Mouse (Mus musculus) bone marrow, adult 2 months (tissue): ENCODE measurements at regions not wholly inside any gene's neighbourhood (a gene's known extent, or its start where the extent isn't known, plus 50 kb on each side); places are given as distances from the start of the nearest gene placed in this dataset.

Experiments
- H3K27ac ChIP-seq: fragments of 200-500 bp; 2 replicates; pipeline ENCODE4 v1.5.1; 2012; ENCODE audit warnings: low read depth, mild to moderate bottlenecking, control low read depth, inconsistent platforms, low read length; ENCODE audit not compliant: control insufficient read depth, poor library complexity, insufficient read depth
- H3K4me1 ChIP-seq: fragments of 200-500 bp; 2 replicates; pipeline ENCODE4 v1.6.1; 2011; ENCODE audit warnings: low read length; ENCODE audit not compliant: control insufficient read depth, insufficient read depth
- H3K4me3 ChIP-seq: fragments of 200-500 bp; replicated peaks from 2 replicates; pipeline ENCODE3; 2011; ENCODE audit warnings: mild to moderate bottlenecking, low read depth, low read length, control low read depth; ENCODE audit not compliant: control insufficient read depth
- CTCF ChIP-seq: fragments of 200-500 bp; IDR thresholded peaks from 2 replicates; pipeline ENCODE4 v1.5.1; 2011; ENCODE audit warnings: low read length, control low read depth; ENCODE audit not compliant: control insufficient read depth, insufficient read depth
- POLR2A ChIP-seq: fragments of 200-500 bp; IDR thresholded peaks from 2 replicates; pipeline ENCODE4 v1.6.1; 2011; ENCODE audit warnings: low read depth, mild to moderate bottlenecking, control low read depth, low read length, borderline replicate concordance; ENCODE audit not compliant: control insufficient read depth
- WGBS: fragments of 180-500 bp; shearing (Covaris S2); methylation state at CpG from one replicate; pipeline ENCODE4 v1.1.7; 2018; 5-methylcytosine and 5-hydroxymethylcytosine counted together

DNA sequence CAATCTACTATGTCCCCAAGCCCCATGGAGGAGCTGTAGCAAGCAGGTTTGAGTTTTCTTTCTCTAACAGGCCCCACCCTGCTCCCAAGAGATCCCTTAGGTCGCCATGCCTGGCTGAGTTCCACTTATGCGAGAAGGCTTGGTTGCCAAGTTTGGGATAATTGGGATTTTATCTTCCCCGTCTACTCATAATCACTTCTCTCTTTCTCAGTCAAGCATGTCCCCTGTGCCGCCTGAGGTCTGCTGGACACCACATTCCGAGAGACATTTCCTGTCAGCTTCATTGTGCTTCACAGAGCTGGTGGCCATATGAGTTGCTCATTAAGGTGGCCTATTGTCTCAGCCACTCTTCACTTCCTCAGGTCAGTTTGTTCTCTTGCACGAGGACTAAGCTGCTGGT is 234.5 kb upstream of the Wscd1 start:
- no peaks in the 10 kb centered on the region for H3K4me1 ChIP-seq
- no peak overlapping the region for H3K4me3 ChIP-seq
- WGBS = 28% methylated on average over 6 of the region's 6 CpGs
- TF ChIP-seq POLR2A (no peak), CTCF (no peak)
- no peak overlapping the region for H3K27ac ChIP-seq

DNA sequence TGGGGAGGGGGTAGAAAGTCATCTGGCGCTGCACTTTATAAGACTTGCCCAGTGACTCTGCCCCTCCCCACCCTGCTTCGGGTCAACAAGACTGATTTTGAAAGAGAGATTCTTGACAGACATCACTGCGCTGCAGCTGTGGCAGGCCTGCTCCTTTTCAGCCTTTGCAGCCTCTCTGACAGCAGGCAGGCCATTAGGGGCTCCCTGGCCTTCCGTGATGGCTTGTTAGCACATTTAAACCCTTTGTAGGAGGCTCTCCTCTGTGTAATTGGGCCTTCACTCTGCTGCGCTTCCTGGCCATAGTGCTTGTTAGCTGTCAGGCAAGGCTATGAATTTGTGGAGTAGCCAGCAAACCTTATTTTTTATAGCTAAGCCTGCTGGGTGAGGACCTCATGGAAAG is 232.3 kb upstream of the Wscd1 start:
- 46% methylated on average over 5 of the region's 5 CpGs for WGBS
- no peak overlapping the region for H3K27ac ChIP-seq
- TF ChIP-seq CTCF (no peak), POLR2A (no peak)
- no peaks in the 10 kb centered on the region for H3K4me1 ChIP-seq
- H3K4me3 ChIP-seq = no peak overlapping the region

- no peaks in the 10 kb centered on the region for H3K4me1 ChIP-seq
- H3K27ac ChIP-seq = no peak overlapping the region
- 80% methylated on average over 2 of the region's 2 CpGs for WGBS
- TF ChIP-seq POLR2A (no peak), CTCF (no peak)
- H3K4me3 ChIP-seq = no peak overlapping the region
These were observed 222.0 kb upstream of the Wscd1 start for GRCm38 (mm10) chr11:71527691-71528090.

DNA sequence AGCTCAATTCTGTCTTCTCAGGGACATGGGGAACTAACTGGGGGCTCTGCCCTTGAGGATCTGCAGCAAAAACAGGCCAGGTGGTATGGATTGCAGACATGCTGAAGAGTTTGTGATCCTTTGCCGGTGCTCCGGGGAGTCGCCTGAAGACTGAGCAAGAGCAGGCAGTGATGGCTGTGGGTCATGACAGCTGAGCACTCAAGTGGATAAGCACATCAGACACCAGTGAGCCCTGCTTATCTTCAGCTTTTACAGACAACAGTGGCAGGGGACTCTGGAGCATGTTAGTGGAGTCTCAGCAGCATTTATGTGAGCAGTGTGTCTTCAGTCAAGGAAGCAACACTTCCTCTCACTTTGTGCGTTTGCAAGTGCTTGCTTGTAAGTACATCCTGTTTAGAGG is 221.1 kb upstream of the Wscd1 start:
- TF ChIP-seq POLR2A (no peak), CTCF (no peak)
- Histone ChIP-seq H3K4me1 (no peaks in the 10 kb centered on the region), H3K4me3 (no peak overlapping the region), H3K27ac (no peak overlapping the region)
- WGBS = 68% methylated on average over 4 of the region's 4 CpGs

GRCm38 (mm10) chr11:71541178-71541845 is 208.4 kb upstream of the Wscd1 start:
- WGBS = 71% methylated on average over 6 of the region's 6 CpGs
- Histone ChIP-seq H3K27ac (no peak overlapping the region), H3K4me3 (no peak overlapping the region), H3K4me1 (no peaks in the 10 kb centered on the region)
- TF ChIP-seq CTCF (no peak), POLR2A (no peak)

- TF ChIP-seq POLR2A (no peak), CTCF (no peak)
- WGBS = 76% methylated on average over 3 of the region's 3 CpGs
- H3K4me3 ChIP-seq = no peak overlapping the region
- no peak overlapping the region for H3K27ac ChIP-seq
- no peaks in the 10 kb centered on the region for H3K4me1 ChIP-seq
These were observed 192.3 kb upstream of the Wscd1 start for GRCm38 (mm10) chr11:71557412-71557811.

GRCm38 (mm10) chr11:71564831-71565230 is 184.9 kb upstream of the Wscd1 start:
- no peak overlapping the region for H3K27ac ChIP-seq
- no peak for TF ChIP-seq CTCF
- TF ChIP-seq POLR2A = no peak

DNA sequence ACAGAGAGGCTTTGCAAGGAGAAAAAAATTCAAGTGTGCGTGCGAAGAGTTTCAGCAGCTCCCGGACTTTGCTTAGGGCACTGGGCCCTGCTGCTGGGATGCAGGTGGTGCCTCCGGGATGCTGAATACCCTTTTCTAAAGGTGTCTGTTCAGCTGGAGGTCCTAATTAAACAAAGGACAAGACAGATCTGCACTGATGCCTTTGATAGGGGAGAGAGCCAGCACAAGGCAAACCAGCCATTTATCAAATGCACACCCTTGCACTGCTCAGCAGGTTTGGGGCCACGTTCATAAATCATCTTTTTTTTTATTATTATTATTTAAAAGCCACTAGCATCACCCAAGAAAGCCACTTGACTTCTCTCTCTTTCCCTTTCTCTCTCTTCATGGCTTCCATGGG is 172.9 kb upstream of the Wscd1 start:
- Histone ChIP-seq H3K4me3 (no peak overlapping the region), H3K4me1 (no peaks in the 10 kb centered on the region), H3K27ac (no peak overlapping the region)
- 83% methylated on average over 5 of the region's 5 CpGs for WGBS
- no peak for TF ChIP-seq POLR2A
- TF ChIP-seq CTCF = no peak

More at GRCm38 (mm10) chr11:71564831-71565230, 184.9 kb upstream of the Wscd1 start:
- Histone ChIP-seq H3K4me3 (no peak overlapping the region), H3K4me1 (no peaks in the 10 kb centered on the region)

- no peak overlapping the region for H3K4me3 ChIP-seq
- H3K27ac ChIP-seq = no peak overlapping the region
- 58% methylated on average over 2 of the region's 2 CpGs for WGBS
- H3K4me1 ChIP-seq = no peaks in the 10 kb centered on the region
- TF ChIP-seq CTCF (no peak), POLR2A (no peak)
These were observed 167.9 kb upstream of the Wscd1 start for GRCm38 (mm10) chr11:71581775-71582174.
